Mouse (Mus musculus) brain, embryonic 18.5 days (tissue): Measurements from ENCODE around the gene Sag.

ENCODE experiments used
- DNase-seq: peaks from one replicate; pipeline ENCODE4 v3.0.0-alpha.2; 2012; ENCODE audit warnings: low read depth, low spot score

The Sag gene

DNA sequence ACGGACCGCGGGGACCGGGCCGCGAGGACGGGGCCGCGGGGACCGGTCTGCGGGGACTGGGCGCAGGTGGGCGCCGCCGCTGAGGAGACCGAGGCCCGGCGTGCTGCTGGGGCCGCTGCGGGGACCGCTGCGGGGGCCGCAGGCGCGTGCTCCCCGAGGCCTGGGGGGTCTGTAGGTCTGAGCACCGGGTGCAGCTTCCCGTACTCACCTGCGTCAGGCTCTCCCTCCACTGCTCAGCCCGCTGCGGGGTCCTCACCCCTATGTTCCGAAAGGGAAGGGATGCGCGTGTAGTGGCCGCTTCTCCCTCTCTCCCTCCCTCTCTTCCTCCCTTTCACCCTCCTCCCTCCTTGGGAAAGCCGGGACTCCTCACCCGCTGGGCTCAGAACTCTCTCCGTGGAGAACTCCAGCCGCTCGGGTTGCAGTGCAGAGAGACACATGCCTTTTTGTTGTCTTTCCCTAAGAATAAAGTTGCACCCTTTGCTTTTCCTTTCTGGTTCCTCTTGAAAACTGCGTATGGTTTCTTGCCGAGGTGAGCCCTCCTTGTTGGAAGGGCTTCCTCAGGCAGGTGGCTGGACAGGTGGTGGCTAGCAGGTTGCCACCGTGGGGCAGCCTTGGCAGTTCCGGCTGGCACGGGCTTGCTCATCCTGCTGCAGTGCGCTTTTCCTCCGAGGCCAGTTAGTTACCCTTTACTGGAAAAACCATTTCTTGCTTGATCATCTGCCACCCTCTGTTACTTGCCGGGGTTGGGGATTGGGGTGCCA, 50.3 kb downstream of the Sag start:
- DNase-seq = no peak

DNA sequence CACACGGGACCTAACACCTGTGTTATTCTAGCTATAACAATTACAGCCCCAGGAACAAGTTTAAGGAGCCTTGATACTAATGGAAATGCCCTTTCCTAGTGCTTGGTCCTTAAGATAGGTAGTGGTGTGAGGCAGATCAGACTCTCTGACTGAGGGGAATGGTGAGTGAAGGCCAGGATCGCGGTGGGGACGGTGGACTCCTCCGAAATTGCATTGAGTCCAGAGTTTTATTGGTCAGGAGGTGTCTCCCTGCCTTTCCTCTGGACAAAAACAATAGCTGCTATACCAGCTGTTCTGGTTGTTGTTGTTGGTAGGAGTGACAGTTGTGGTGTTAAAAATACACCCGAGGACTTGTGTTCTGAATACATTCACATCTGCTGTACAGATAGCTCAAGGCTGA, 50.9 kb downstream of the Sag start:
- no peak for DNase-seq

DNA sequence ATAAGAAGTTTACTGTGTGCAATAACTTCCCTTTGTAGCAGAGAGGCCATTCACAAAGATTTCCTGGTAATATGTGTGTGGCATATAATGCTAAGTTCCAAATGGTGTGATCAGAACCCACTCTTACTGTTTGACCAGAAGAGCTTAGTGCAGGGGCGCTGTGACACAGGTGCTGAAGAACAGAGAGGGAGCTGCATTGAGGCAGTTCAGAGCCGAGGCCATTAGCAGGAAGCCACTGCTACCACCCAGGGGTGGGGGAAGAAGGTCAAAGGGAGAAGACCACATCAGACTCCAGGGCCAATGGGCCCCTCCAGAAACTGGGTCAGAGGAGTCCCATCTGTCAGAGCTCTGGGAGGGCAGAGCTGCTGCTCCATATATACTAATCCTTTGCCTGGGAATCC, 51.4 kb downstream of the Sag start:
- no peak for DNase-seq

DNA sequence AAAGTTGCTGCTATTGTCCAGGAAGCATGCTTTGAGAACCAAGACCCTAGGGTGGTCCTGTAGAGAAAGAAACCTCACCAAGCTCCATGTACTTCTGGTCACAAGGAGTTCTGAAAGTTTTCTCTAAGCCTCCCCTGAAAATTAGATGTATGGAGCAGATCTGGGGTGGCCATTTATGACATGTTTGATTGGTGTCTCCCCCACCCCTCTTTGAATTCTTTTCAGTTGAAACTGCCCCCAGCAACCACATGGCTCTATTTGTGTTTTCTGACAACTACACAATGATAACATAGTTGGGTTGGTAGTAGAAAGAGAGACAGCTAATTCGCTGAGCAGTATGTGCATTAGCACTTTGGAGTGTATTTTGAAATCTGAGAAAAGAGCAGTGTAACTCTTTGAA, 52.0 kb downstream of the Sag start:
- DNase-seq = no peak

DNA sequence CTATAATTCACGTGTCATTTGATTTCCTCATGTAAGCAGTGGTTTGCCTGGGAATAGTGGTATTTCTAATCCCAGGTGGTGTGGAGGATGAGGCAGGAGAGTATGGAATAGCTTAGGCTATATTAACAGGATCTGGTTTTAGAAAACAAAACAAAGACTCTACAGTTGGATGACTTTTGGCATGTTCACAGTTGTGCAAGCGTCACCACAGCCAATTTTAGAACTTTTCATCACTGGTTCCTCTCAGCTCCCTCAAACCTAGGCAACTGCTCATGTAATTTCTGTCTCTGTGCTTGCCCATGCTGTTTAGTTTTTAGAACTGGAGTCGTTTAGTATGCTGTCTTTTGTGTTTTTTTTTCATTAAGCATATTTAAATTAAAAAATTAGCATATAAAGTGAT, 53.3 kb downstream of the Sag start:
- no peak for DNase-seq

DNA sequence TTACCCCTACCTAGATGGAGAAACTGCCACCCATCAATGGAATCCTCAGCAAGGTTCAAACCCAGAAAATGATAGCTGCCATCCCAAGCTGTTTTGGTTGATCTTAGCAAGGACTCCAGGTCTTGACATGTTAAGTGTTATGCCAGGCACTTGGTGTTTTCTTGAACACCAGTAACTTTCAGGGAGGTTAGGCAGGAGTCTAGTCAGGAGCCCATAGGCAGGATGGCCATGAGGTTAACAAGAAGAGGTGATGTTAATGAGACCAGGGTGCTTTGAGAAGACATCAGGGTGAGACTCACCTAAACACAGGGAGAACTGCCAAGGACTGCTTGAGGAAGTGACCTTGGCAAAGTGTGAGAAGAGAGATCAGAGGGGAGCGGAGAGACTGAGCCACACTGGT, 54.6 kb downstream of the Sag start:
- no peak for DNase-seq

DNA sequence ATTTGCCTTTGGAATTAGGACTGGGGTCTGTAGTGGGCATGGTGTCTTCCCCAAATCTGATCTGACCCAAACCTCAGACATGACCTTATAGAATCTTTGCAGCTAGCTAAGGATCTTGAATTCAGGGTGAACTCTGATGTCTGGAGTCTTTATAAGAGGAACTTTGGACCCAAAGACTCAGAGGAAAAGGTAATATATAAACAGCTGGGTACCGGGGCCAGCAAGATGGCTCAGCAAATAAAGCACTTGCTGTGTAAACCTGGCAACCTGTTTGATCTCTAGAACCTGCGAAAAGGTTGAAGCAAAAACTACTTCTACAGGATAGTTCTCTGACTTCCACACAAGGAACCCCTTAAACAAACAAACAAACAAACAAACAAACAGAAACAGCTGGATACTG, 55.0 kb downstream of the Sag start:
- DNase-seq = no peak

DNA sequence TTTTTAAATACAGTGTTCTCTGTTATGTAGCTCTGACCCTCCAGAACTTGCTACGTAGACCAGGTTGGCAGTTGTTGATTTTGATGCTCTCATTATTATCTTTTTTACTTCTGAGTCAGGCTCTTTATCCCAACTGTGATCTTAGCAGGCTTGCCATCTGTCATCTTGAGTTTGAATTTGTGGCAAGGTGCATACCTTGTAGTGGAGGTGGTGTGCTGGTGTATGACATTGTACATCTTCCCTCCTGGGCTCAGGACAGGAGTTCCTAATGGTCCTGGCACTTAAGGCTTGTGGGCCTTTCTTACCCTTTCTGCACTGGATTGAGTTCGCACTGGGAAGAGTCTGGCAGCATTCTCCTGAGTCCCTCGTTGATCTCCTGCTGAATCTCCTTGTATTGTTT, 60.1 kb downstream of the Sag start:
- no peak for DNase-seq

DNA sequence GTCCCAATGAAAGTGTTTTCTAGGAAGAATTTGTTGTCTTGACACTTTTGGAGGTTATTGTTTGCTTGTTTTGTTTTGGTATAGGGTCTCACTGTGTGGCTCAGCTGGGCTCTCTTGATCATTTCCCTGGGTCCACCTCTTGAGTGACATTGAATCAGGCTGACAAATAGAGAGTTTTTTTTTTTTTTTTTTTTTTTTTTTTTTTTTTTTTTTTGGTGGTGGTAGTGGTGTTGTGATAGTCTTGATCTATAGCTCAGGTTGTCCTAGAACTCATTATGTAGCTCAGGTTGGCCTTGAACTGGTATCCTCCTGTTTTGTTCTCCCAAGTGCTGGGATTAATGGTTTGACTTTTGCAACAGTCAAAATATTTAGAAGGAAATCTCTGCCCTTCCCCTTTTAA, 61.4 kb downstream of the Sag start:
- DNase-seq = no peak

DNA sequence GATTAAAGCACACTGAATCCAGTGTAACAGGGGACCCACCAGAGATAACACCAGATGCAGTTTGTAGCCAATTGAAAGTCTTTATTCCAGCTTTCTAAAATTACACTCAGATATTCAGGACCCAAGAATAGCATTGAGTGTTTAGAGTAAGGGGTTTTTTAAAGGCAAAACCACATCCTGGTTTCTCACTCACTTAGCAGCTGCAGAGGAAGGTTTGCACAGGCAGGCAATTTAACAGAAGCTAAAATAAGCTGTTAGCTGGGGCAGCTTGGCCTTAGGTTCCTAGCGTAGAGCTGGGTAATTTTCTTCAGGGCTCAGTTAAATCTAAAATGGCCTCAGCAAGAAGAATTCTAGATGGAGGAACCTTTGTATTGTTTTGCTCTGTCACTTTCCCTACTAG, 63.2 kb downstream of the Sag start:
- no peak for DNase-seq

DNA sequence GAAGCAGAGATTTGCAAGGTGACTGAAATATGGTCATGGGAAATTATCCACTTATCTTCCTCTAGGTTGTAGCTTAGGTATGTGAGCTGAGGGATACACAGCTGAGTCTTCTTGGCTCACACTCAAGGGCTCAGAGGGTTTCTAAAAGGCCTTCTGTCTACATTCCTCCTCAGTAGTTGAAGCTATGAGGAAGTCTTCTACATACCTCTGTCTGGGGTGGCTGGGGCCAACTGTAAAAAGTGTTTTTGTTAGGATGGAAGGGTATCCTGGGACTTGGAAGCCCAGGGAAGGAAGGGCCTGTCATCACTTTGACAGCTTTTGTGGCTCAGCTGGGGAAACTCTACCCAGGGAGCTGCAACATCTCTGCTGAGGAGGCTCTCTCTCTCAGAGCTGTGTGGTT, 68.1 kb downstream of the Sag start:
- no peak for DNase-seq

DNA sequence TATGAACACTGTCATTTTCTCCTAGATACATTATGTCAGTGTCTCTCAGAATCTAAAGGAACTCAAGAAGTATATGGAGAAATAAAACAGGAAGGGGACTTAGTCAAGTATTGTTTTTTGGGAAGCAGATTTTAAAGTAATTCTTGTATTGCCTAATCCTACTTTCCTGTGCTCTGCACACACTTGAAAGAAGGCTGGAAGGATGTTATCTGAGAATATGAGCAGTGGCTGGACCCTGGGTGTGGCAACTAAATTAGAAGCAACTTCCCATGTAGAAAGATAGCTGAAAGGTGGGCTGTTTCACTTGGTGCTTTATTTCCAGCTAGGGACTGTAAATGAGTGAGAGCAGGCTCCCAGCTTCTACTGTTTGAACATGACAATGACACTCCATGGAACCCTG, 69.6 kb downstream of the Sag start:
- DNase-seq = no peak

DNA sequence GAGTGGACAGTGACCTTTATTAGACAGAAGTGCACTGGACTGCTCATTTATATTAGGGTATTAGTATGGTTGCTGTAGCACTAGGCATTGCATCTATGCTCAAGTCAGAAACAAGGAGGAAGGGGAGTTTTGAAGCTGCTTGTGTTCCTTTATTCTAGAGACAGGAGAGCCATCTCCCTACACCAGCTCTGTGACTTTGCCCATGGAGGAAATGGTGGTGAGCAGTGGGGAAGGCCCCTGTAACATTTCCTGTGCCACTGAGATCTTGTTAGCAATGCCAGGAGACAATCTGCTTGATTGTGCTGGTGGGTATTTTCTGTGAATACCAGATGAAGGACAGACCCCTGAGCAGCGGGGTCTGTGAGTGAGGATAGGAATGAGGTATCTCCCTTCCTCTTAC, 72.6 kb downstream of the Sag start:
- DNase-seq = no peak

DNA sequence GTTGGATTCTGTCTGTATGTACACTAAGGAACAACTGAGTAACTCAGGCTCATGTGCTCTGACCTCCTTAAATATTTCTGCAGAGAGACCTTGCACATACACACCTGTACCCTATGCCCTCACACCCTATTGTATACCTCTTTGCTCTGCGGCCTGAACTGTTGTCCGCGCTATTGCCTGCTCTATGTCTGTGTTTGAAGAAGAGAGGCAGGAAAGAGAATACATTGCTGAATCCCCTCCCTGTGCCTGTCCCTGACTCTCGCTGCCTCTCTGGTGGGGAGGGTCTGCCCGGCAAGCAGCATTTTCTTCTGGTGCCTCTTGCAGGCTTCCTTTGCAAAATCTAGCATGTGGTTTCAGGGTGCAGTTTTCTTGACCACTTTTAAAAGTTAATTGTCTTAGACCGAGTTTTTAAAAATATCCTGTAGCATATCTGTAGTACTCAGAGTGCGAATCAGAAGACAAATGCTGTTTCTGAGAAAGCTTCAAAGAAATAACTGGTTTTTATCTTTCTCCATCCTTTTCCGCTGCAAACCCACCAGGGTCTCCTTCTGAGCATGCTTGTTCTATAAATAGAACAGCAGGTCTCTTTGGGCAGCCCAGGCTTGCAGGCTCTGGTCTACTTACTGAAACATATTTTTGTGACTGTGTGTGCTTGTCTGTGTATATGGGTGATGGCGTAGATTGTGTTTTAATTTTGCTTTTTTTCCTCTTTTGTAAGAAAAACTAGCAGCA, 74.2 kb downstream of the Sag start:
- no peak for DNase-seq

DNA sequence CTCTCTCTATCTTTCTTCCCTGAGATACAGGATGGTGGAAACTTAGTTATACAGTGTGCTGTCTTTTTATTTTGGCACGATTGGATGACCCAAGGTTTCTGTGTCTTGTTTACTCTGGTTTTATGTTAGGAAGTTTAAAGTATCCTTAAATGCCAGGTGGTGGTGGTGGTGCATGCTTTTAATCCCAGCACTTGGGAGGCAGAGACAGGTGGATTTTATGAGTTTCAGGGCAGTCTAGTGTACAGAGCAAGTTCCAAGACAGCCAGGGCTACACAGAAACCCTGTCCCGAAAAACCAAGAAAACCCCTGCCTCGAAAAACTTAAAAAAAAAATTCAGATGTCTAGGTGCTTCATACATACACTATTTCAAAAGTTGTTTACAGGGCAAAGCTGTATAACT, 75.6 kb downstream of the Sag start:
- DNase-seq = no peak

DNA sequence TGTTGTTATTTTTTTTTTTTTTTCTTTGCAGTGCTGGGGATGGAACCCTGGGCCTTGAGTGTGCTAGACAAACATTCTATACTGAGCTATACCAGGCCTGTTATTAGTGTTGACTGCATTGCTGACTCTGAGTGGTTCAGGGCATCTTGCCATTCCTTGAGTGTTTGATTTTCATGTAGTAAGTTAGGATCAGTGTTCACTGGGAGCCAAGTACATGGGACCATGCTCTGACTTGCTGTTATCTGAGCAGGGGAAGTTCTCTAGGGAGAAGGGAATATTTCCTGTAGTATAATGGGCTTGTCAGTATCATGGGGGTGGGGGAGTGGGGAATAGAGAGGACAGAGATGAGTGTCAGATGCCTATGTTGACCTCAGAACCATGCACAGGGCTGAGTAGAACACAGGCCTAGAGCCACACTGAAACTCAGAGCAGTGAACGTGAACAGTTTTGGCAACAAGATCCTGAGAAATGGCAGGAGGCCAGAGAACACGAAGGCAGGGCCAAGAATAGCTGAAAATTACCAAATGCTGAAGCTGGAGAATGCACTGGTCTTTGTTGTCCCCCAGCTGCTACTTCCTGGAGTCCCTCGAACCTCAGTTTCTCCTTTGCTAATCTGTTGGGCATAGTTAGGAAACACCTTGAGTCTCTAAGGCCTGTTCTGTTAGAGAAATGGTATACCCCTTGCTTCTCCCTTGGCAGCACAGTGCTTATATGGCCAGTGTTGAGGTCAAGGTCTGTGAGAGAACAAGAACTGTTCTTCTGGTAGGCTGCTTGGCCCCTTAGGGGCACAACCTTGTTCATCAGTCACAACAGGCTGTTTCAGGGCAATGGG, 76.2 kb downstream of the Sag start:
- DNase-seq = peak; percentile 18

DNA sequence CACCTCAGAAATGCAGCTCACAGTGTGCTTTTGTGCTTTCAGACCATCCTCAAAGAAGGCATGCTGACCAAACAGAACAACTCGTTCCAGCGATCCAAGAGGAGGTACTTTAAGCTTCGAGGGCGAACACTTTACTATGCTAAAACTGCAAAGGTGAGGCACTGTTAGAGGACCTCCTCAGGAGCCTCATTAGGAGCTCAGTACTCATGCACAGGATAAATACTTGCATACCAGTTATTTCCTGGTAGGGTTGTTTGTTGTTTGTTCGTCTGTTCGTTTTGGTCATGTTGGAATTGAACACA, 76.8 kb downstream of the Sag start:
- no peak for DNase-seq

DNA sequence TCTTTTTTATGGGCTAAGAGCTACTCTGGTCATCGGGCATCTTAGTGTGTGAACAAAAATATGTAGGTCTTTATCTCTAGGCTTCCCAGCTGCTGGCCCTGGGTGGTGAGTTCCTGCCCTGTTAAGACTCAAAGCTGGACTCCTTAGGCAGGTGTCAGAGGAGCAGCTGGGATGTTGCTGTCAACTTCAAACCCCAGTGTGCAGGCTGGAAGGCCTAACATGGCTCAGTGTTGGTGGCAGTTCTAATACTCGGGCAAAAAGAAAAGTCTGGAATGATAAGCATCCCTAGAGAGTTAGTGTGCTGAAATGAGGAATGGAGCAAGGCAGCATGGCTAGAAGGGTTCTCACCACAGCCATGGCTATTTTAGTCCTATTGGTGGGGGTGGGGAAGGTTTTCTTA, 77.4 kb downstream of the Sag start:
- no peak for DNase-seq

DNA sequence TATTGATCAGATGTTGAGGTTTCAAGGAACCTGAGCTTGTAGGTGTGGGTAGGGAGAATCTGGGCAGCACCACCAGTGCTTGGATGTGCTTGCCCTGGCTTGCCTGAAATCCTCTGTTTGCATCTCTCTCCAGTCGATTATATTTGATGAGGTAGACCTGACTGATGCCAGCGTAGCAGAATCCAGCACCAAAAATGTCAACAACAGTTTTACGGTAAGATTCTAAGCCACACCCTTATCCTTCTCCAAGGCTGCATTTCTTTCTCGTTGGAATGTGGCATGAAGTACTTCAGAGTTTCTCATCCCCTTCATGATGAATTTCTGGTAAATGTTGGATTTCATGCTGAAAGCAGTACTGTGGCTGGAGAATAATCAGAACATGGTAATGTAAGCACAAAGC, 78.2 kb downstream of the Sag start:
- no peak for DNase-seq

DNA sequence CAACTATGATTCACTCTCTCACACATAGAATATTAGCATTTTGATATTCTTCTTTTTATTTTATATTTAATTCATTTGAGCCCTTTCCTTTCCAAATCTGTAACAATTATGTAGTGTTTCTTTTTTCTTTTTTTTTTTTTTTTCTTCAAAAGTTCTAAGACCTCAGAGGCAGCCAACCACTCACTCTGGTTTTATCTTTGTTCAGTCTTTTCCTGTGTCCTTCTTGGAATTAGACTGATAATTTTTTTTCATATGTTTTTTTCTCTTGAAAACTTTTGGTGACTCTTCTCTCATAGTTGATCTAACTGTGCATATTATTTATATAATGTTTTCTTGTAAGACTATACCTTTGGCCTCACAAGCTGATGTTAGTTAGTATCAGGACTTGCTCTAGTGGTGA, 79.1 kb downstream of the Sag start:
- no peak for DNase-seq

DNA sequence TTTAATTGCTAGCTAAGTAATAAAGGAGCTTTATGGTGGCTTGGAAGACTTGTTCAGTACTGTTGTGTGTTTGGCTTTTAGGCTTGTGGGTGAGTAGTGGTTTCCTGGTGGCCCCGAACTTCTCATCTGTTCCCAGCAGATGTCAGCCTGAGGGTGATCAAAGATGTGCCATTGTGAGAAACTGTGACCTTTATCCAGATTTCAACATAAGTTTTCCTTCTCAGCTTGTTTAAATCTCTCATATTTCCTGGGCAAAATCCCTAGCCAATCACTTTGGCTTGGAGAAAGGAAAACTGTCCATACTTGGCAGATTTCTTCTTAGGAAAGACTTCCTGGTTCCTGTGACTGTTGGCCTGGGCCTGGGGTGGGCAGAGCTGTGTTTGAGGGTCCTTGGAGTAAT, 87.5 kb downstream of the Sag start:
- DNase-seq = no peak

DNA sequence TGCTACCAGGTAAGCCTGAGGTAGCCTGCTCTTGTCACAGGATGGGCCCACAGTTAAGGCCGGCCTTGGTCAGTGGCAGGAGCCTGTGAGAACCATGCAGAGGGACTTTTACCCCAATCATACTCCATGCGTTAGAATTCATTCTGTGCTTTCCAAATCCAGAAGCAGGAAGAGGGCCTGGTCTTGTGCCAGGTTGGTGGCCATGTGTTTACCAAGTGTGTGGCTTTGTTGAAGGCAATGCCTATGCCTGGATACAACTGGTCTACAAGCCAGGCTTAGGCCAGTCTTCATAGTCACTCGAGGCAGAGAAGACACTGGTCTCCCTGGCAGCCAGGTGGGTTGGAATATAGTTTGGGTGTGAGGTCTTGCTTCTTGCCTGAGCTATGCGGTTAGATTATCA, 88.2 kb downstream of the Sag start:
- DNase-seq = no peak

DNA sequence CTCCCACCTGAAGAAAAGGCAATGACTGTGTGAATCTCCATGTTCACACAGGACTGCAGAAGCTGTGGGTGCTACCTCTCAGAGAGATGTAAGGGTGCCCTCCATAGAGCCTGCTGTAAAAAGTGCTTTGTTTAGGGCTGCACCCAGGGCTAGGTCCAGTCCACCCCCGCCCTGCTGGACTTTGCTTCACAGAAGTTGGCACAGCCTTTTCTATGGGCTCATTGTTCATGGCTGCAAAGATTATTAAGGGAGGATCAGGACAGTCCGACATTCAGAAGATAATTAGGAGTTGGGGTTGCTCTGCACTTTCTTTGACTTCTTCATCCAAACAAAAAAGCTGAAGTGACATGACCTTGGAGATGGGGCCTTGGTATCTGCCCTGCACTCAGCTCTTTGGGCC, 89.0 kb downstream of the Sag start:
- no peak for DNase-seq
